Mouse (Mus musculus) erythroblast, adult 5-6 weeks (primary cell): ENCODE measurements around the gene Bloc1s2. TPM values are rescaled to one million over a fixed set of nuclear protein-coding genes. Genes with fewer than 3 reads are reported as not detected.

ENCODE experiments used
- ATAC-seq: replicated peaks from 2 replicates; pipeline ENCODE4 v1.8.0; 2016; ENCODE audit warnings: moderate number of reproducible peaks, mild to moderate bottlenecking, moderate TSS enrichment, inconsistent platforms; ENCODE audit not compliant: poor library complexity, low FRiP score, severe bottlenecking
- total RNA-seq, 2 experiments: library from RNA; stranded (forward) in 1 of 2; stranded (reverse) in 1 of 2; fragments of 150-400 nt in 1 of 2; fragments of 200-764, 138-1000 nt in 1 of 2; gene quantifications; 2 replicates each; pipeline versions ENCODE4 v1.2.3 to v1.2.4; 2015 to 2017; ENCODE audit warnings: low replicate concordance in 2 of 2

Gene Bloc1s2
- total RNA-seq (2015; ENCODE audit: low replicate concordance) (20.1 and 37.1 TPM in 2 replicates), total RNA-seq (2017; ENCODE audit: low replicate concordance) (13.1 and 13.9 TPM in 2 replicates)

GRCm38 (mm10) chr19:44145702-44146567 lies at the start of gene Bloc1s2:
Gene Bloc1s2, minus strand, starts transcription at chr19:44146446.
- ATAC-seq, result peak; percentile 96

GRCm38 (mm10) chr19:44195138-44195537 lies 48.9 kb upstream of the Bloc1s2 start:
- ATAC-seq, result no peak

- no peak for ATAC-seq
These were observed 47.7 kb upstream of the Bloc1s2 start for GRCm38 (mm10) chr19:44193906-44194305.

- no peak for ATAC-seq
These were observed 46.1 kb upstream of the Bloc1s2 start, which contains the start of gene Pkd2l1 for GRCm38 (mm10) chr19:44192342-44192741. Gene Pkd2l1, minus strand, starts transcription at chr19:44192442.

- ATAC-seq, result no peak
These were observed 42.8 kb upstream of the Bloc1s2 start for GRCm38 (mm10) chr19:44189056-44189455.

GRCm38 (mm10) chr19:44183968-44184367 lies 37.7 kb upstream of the Bloc1s2 start:
- no peak for ATAC-seq

GRCm38 (mm10) chr19:44180502-44180901 lies 34.3 kb upstream of the Bloc1s2 start:
- ATAC-seq, result no peak

- ATAC-seq, result no peak
These were observed 30.5 kb upstream of the Bloc1s2 start for GRCm38 (mm10) chr19:44176741-44177140.

GRCm38 (mm10) chr19:44174835-44175234 lies 28.6 kb upstream of the Bloc1s2 start:
- no peak for ATAC-seq

GRCm38 (mm10) chr19:44161515-44161914 lies 15.3 kb upstream of the Bloc1s2 start:
- ATAC-seq, result peak; percentile 79

- no peak for ATAC-seq
These were observed 13.1 kb upstream of the Bloc1s2 start for GRCm38 (mm10) chr19:44159386-44159785.

GRCm38 (mm10) chr19:44157005-44157404 lies 10.8 kb upstream of the Bloc1s2 start:
- ATAC-seq, result no peak

GRCm38 (mm10) chr19:44153781-44154180 lies 7.5 kb upstream of the Bloc1s2 start:
- no peak for ATAC-seq

GRCm38 (mm10) chr19:44148991-44149390 lies 2.7 kb upstream of the Bloc1s2 start:
- ATAC-seq, result no peak

GRCm38 (mm10) chr19:44148345-44148744 lies 2.1 kb upstream of the Bloc1s2 start:
- no peak for ATAC-seq

GRCm38 (mm10) chr19:44146951-44147350 lies 705 bp upstream of the Bloc1s2 start:
- ATAC-seq, result no peak

- ATAC-seq, result no peak
These were observed 278 bp upstream of the Bloc1s2 start for GRCm38 (mm10) chr19:44146568-44146879.

- no peak for ATAC-seq
These were observed 1.9 kb downstream of the Bloc1s2 start for GRCm38 (mm10) chr19:44144366-44144765.

- 0 out of 2 replicates have a peak, but pooled peaks have one; percentile 30 for ATAC-seq
These were observed 10.2 kb downstream of the Bloc1s2 start for GRCm38 (mm10) chr19:44135960-44136485.

- ATAC-seq, result peak; percentile 95
These were observed 10.9 kb downstream of the Bloc1s2 start, which contains the start of gene Cwf19l1 for GRCm38 (mm10) chr19:44135072-44135959. Gene Cwf19l1, minus strand, starts transcription at chr19:44135876.
